Mouse (Mus musculus) thymus, postnatal 10 days (tissue): ENCODE data around the gene Hoxc4.

Experiments used
- DNase-seq, 2 experiments: peaks; one replicate each; pipeline ENCODE4 v3.0.0; 2021; ENCODE audit warnings: low spot score in 2 of 2

The Hoxc4 gene

DNA sequence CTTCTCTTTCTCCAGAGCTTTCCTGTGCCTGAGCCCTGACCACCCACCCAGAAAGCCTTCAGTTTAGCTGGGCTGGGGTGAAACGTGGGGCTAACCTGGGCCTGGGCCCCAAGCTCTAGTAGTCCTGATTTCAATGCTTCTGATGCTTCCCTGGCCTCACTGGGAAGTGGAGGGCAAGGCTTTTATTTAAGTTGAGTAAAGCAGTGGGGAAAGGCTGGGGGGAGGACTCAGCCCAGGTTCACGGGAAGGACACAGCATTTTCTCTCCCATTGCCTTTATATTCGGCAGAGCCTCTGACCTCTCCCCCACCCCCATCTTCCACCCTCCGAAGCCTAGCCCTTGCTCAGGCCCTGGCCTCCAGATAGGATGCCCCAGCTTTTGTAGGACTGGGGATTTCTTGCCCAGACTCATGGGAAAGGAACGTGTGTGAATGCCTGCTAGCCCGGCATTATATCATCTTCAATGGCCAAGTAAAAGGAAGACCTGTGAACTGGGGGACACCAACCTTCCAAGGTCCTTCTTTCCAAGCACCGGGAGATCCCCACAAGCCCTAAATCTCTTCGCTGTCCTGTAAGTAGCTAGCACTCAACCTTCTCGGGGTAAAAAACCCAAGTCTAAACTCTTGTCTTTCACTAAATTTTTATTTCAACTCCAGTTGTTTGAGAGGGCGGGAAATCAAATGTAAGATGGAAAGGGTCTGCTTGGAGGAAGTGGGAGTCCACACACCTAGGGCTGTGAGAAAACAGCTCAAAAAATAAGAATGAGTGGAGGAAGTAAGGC lies 20.2 kb downstream of the Hoxc4 start:
- no peak for DNase-seq

DNA sequence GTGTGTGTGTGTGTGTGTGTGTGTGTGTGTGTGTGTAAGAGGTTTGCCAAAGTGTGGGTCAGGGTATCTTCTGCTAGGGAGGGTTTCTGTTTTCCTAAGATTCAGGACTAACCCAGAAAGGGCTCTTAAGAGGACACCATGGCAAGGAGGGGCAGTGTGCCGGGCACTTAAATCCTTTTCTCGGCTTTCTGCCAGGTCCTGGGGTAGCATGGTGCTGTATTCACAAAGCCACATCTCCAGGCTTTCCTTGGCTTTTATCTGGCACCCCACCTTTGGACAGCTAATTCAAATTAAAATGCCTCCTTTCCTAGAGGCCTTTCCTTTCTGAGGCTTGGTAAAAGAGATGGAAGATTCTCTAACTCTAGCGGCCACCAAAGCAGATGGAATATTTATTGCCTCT lies 20.9 kb downstream of the Hoxc4 start:
- DNase-seq: no peak

DNA sequence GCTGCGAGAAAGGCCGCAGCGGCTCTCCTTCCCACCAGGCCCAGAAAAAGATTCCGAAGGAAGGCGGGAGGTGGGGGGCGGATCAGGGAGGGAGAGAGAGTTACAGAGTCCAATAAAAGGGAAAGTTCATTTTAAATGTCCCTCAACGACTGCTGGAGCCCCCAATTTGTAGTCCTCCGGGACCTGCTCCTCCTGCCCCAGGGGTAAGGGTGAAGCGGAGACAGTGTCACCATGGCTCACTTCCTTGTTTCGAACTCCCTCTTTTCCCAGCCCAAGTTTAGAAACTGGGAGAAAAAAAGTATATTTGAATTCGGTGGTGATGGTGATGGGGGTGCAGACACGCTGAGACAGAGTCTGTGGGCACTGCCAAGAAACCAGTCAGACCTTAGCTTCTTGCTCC lies 21.9 kb downstream of the Hoxc4 start:
- DNase-seq: no peak

DNA sequence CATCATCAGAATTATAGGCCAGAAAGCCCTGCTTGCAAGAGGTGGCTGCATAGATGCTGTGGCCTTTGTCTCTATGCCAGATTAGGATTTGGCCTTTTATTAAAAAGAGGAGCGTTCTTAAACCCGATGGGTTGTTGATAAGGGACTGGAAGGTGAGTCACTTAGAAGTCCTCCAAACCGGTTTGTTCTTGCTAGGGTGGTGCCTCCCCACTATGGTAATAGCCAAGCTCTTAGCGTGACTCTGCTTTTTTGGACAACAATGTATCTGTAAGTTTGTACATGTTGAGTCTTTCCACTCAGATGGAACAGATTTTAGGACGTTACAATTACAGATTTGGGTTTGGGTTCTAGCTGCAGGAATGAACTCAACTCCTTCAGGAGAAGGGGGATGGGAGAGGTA lies 22.9 kb downstream of the Hoxc4 start:
- DNase-seq: no peak

DNA sequence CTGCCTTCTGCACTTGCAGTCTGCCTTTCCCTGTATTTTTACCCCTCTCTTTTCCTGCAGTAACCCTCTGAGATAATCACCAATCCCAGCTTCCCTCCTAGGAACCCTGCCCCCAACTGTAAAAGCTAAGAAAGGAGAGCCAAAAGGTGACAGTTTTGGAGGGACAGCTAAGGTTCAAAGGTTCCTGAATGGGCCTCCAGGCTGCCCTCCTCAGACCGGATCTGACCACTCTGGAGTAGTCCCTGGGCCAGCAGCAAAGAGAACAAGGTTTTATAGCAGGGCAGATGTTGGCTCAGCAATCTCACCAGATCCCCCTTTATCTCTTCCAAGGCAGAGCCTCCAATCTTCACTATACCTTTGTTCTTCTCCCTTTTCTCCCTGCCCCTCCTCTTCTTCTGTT lies 23.5 kb downstream of the Hoxc4 start:
- DNase-seq: no peak

DNA sequence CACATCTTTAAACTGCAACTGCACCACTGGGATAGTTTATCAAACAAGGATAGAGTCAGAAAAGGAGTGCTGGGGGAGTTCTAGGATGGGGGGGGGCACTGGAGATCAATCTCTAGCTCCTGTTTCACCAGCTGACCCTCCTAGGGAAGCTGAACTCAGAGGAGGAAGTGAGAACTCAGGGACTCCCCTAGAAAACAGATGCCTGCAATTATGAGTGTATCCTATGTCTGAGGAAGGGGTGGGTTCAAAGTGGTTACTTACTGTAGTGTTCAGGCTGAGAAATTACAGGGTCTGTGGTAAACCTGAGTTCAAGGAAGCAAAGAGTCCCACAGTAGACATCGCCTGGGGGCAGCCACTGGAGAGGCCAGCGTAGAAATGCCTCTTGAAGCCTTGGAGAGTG lies 32.9 kb downstream of the Hoxc4 start:
- DNase-seq: no peak

DNA sequence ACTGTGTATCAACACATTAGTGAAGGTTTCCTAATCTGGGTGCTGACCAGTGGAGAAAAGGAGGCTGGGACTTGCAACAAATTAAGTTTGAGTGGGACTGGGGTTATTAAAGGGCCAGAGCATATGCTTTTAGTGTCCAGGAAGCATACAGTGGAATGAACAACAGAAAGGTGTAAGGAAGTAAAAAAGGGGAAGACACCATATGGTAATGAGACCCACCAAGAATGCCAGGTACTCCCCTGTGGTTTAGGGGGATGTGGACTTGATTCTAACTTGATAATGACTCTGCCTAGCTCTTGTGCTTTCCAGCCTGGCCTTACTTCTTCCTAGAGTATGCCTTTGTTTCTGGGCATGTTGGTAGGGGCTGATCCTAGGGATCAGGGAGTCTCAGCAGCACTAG lies 34.5 kb downstream of the Hoxc4 start:
- no peak for DNase-seq

DNA sequence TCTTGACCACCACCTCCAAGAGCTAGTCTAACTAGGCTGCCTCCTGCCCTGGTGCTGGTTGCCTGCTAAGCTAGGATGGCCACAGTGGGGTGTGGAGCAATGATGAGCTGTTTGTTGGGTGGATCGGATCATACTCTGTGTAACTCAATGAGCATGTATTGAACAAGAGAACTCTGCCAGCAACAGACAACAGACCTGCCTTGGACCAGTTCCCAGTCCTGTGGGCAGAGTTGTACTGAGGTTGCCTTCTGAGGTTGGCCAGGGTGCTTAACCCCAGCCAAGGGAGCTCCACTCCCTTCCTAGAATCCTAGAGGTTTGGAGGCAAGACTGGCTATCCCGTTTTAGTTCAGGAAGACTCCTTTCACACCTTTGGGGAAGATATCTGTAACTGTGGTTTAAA lies 37.7 kb downstream of the Hoxc4 start:
- DNase-seq: no peak

DNA sequence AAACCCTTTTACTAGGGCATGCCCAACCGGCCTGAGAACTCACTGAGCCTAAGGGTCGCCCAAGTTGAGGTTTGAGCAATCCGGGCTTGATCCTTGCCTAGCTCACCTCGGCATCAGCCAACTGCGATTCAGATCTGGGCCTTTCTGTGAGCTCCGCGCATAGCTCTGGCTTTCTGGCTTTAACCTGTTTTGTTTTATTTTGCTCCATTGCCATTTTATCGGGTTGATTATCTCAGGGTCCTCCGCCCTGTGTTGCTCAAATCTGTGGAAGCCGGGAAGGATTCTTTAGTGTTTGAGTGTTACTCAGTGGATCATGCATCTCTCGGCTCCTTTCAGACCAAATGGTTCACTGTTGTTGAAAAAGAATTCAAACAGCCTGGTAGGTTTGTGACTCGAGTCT lies 40.0 kb downstream of the Hoxc4 start:
- DNase-seq: no peak

DNA sequence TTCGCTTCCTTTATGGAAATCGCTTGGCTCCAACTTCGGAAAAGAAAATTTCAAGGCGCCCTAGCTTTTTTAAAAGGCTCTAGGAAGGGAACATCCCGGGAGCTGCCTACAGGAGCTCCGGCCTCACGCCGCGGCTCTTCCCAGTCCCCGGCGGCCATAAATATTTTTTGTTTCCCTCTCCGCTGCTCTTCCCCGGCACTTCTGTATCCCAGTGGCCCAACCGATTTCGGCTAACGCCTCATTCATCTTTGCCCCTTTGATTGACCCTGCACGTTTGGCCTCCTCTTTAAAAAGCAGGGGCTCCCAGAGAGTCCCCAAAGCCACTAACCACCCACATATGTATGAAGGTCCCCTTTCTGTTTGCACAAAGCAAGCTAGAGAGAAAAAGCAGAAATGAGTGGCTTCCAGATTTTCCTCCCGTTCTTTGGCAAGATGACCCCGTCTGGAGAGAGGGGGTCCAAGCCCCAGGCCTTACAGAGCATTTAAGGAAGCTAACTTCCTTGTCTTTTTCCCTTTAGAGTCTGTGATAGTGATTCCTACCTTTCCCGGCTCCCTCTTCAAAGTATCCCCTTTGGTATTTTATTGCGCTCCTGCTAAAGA lies 40.8 kb downstream of the Hoxc4 start:
- no peak for DNase-seq

DNA sequence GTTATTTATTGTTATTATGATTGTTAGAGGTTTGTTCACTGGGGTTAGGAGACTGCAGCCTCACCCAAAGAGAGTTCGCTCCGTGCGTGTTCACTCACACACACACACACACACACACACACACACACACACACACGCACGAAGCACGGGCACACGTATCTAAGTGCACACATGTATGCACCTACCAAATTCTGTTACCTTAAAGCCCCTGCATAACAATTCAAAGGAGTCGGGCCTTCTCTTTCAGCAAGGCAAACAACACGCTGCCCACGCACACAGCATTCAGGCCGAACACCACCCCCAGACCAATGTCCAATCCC lies 41.2 kb downstream of the Hoxc4 start:
- no peak for DNase-seq

DNA sequence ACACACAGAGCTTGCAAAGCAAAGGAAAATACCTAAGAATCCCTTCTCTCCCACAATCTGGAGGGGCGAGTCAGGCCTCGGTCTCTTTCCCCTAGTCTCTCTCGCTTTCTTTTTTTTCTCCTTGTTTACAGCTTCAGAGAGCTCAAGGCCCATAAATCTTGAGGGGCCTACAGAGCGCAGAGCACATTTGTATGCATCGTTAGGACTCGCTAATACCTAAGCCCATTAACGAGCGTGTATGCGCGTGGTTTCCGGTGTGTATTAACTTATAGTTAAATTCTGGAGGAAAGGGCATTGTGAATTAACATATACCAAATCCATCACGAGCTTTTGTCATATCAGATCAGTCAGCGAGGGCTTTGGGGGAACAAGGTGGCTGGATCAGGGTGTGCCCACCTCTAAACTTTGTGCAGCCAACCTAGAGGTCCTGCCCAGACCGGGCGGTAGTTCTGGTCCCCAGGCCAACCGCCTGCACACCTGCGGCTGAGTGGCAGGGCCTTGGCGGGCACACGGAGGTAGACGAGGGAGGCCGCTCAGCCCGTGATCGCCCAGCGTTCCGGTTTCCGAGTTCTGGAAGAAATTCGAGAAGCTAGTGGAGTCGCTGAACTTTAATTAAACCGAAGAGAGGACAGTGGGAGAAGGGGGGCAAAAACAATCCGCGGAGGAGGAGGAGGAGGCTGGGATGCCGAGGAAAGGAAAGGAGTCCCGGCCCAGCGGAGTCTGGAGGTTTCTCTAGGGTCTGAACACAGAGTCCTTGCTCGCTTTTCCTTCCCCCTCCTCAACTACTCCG lies 41.8 kb downstream of the Hoxc4 start:
- DNase-seq: no peak

DNA sequence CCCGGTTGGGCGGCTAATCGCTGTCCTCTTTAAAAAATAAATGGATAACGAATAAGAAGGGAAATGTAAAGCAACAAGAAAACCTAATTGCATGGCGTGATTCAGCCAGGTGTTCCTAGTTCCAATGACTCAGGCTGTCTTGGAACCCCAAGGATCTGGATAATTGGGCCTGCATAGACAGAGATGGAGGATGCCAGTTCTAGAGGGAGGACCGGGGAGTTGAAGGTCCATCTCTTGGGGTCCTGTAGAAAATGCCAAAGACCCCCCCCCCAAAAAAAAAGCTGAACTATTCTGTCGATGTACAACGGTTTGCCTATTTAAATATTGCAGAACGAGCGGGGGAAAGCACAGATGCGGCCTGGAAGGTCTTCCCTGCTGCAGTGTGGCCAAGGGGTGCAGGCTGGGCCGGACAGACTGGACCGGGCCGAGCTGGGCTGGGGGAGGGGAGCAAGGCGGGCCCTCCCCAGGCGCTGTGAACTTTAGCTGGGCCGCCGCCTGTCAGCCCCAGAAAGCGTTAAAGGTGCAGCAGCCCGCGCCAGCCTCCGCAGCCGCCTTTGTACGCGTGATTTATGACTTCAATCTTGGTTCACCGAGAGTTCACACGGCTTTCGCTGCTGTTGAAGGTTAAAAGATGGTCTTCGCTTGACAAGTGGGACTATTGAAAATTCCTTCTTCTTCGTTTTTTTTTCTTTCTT lies 42.5 kb downstream of the Hoxc4 start:
- DNase-seq: no peak

DNA sequence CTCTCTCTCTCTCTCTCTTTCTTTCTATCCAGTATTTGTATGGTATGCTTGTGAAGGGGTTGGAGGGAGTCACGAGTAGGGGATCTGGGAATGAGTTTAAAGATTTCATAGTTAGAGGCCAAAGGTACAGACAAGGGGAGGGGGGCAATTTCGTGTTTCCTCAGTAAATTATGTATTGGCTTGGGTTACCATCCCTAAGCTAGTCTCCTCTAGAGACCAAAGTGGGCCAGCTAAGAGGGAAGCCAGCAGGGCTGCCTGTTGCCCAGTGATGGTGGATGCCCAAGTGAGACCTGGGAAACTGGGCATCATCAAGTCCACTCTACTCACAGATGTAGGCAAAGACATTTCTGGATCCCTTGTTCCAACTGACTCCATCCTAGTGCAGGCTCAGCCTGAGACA lies 43.3 kb downstream of the Hoxc4 start:
- DNase-seq: no peak

DNA sequence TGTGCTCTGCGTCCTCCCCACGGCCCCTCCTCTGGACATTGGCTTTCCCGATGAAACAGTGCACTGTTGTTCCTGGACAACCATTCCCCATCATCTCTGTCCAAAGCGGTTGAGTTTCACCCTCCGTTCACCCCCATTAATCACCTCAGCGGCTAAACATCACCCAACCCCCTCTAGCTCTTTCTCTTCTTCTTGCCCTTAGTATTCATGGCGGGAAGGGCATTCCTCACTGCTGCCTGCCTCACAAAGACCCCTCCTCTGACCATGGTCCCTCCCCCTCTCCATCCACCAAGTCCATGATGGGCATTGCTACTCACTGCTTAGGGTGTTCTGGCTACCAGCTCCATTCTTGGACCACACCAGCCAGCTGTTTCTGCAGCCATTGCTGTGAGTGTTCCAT lies 46.9 kb downstream of the Hoxc4 start:
- DNase-seq: no peak

DNA sequence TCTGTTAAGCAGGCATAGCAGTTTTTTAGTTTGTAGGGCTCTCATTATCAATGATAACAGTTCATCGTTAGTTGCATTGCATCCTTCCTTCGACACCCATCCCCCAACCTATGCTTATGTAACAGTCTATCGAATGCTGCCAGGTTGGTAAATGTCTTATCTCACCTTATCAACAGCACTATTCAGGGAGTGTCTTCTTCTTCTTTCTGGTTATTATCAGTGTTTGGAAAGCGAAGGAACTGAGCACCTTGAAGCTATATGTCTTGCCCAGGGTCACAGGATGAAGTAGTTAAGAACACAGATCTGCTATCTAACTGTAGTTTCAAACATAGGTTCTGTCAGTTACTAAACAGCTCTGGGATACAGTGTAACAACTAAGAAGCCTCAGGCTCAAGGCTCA lies 49.0 kb downstream of the Hoxc4 start:
- no peak for DNase-seq

DNA sequence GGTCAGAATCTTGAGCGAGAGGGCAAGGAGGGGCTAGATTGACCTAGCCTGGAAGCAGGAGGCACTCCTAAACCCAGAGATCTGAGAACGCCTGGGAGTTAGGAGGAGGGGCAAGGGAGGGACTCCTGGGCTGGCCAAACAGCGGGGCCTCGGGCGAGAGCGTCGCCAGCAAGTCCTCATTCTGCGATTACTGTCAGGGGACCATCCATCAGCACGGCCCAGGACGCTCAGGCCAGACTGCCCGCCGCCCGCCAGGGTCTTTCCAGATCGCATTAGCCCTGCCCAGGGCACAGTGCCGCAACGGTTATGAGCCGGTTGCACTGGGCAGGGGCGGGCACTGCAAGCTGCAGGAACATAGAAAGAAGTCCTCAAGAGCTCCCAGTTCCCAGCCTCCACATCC lies 50.4 kb downstream of the Hoxc4 start:
- DNase-seq: no peak

DNA sequence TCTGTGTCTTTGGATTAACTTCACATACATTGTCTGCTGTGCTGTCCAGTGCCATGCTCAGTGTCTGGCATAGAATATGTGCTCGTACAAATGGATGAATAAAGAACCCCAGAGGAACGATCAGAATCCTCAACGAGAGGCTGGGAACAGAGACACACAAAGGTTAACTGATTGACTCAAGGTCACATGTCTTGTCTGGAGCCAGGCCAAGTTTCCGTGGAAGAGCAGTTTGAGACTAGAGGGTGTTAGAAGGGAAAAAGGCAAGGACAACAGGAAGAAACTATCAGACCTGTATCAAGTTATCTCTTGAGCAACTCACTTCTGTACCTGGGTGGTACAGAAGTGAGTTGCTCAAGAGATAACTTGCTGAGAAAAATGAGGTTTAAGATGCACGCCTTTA lies 52.5 kb downstream of the Hoxc4 start:
- no peak for DNase-seq

DNA sequence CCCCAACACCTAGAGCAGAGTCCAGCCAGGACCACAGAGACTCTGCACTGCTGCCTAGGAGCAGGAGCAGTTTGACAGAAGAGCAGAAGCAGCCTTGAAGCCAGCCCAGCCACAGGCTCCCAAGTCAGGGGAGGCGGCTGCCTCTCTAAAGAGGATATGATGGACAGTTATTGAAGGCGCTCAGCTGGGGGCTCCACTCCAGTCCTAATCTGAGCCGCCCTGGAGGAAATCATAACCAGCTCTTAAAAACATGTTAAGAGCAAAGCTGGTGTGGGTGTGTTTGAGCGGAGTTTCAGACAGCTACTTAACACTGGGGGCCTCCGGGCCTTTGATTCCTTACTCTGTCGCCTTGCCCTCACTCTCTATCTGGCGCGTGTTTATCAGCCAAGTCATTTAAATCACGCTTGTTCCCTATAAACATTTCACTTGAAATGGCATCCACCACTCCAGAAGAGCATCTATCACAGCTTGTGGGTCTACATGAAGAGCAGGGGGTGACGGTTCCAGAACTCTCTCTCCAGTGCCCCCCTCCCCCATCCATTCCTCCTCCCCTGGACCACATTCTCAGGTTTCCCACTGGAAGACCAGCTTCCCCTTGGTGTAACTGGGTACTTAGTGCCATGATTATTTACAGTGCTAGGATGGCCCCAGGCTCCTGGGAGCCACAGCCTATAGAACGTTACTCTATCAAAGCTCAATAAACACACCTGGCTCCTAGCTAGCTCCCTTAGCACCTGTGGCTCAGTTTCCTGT lies 56.1 kb downstream of the Hoxc4 start:
- no peak for DNase-seq

DNA sequence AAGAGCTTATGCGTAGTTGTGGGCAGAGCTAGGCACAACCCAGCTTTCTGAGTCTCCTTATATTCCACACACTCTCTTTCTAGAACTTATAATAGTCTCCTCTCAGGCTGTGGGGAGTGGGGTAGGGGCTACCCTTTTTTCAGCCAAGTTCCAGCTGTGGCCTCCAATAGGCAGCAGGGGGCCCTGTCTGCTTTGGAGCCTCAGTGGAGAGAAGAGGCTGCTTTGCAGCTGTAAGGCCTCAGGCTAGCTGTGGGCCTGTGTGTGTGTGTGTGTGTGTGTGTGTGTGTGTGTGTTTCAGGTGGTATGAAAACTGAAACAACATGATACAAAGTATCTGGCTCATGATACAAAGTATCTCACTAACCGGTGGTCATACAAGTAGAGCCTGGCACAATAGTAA lies 58.9 kb downstream of the Hoxc4 start:
- DNase-seq: no peak

DNA sequence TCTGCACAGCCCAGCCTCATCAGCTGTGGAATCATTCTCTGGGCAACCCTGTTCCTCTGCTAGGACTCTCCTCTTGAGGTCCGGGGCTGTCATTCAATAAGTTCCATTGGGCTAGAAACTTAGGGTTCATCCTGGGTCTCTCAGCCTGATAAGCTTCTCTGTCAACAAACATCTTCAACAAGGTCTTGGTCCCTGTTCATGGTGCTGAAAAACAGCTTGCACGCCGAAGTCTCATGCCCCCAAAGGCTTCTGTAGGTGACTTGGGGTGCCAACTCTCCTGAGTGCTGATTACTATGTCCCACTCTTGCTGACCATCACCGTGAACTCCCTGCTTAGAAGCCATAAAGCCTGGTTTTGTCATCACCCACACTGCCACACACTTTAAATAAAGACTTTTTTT lies 63.9 kb downstream of the Hoxc4 start:
- no peak for DNase-seq

DNA sequence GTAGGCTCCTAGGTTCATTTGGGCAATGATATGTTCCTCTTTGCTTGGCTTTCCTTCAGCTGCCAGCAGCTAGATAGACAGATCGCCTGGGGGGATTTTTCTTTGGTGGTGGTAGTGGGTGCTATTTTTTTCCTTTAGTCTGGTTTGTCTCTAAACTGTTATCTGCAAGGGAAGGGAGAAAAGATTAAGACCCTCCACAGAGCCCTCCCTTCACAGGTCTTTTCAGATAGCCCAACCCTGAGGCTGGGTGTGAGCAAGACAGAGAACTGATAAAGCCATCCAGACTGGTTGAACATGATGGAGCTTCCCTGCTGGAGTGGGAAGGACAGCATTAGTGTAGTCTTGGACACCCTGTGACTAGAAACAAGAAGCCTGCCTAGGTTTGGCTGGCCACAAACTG lies 64.9 kb downstream of the Hoxc4 start:
- no peak for DNase-seq
